Mouse (Mus musculus) ovary, postnatal 10 days (tissue): ENCODE data around the gene Chl1.

Experiments
- DNase-seq: peaks from one replicate; pipeline ENCODE4 v3.0.0; 2022; ENCODE audit warnings: low spot score

The Chl1 gene

DNA sequence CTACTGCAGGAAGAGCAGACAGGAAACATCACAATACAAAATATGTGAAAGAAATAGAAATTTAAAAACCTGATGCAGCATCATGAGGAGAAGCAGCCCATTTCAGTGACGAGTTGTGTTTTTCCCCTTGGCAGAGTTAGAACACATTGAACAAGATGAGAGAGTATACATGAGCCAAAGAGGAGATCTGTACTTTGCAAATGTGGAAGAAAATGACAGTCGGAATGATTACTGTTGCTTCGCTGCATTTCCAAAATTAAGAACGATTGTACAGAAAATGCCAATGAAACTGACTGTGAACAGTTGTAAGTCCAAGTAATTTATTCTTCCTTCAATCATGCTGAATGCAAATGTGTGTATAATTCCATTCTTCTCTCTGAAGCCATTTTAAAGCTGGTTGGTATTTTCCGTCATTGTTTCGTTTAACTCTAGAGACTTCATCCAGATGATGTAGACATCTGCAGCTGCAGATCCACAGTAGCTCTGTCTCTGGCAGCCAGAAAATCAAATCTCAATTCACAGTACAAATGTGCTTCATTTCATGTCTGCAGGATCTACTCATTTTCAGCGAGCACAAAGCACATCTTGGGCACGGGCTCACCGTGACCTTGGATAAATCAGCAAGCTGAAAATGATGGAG lies 155.4 kb downstream of the Chl1 start:
- no peak for DNase-seq

DNA sequence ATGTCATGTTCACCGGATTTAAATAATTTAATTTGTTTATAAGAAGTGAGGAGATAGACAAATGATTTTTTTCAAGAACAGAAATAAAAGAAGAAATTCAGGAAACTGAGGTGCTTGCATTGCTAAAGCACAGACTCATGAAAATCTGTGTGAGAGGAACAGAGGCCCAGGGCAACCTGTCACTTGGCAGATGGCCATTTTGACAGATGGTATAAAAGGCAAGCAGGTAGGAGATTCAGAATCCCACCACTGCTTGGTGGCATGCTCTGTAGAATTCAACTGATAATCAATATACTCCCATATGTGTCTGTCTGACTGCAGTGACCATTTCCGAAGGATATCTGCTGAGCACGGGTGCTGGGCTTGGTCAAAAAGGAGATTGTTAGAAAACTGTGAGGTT lies 162.7 kb downstream of the Chl1 start:
- no peak for DNase-seq

DNA sequence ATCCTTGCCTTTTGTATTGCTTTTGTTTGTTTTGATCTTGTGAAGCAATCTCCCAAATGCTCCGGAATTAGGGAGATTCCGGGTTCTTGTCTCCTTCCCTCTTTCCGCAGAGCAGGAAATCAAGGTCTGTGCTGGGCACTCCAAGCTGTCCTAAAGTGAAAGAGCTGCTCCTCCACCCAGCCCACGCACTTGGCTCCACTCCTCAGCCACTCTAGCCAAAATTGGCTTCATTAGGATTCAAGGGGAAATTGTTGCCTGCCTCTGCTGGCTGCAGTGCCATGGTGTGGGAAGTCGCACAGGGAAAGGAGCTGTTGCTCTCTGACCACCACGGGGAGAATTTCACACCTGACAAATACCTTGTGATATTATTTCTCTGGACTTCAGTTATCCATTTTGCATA lies 163.9 kb downstream of the Chl1 start:
- DNase-seq: peak; percentile 1

DNA sequence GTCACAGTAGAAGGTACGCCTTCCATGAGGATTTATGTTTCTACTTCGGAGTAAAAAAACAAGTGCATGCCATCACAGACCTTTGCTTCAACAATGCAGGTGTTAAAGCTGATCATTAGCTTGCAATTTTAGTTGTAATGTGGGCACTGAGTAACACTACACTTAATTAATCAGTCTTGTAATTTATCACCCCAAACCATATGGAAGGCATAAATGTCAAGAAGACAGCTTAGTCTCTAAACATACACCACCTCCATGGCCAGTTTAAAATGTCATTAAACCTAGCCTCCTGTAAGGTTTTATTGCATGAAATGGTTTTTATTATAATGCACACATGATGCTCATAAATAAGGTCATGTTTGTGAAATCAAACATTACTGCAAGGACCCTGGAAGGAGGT lies 164.8 kb downstream of the Chl1 start:
- DNase-seq: no peak

DNA sequence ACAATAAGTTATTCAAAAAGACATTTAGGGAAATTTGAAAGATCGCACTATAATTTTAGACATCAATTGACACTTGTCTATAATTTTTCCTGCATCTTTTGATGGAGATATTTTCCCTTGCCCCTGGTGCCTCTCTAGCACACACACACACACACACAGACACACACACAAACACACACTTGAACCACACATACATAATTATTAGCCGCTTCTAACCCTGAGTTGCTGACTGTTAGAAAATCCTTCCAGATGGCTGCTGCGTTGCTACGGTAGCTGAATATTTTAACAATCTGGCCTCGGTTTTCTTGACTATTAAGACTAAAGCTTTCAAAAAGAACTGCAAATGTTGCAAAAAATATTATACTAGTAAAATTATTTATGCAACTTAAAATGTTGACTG lies 166.3 kb downstream of the Chl1 start:
- no peak for DNase-seq

DNA sequence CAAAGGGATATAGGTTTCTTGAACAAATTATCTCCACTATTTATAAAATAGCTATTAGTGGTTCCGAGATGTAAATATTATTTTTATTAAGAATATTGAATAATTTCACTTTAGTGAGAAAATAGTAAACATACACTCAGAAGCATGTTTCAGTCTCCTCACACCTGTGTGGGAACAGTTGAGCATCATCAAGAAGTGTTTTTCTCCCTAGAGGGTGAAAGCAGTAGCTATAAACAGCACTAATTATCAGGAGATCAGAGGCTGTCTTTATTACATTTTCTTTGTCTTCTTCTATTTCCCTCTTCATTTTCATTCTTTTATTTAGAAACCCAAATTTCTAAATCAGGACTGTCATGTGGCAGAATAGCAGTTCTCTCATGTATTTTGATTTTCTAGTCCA lies 166.7 kb downstream of the Chl1 start:
- DNase-seq: no peak

DNA sequence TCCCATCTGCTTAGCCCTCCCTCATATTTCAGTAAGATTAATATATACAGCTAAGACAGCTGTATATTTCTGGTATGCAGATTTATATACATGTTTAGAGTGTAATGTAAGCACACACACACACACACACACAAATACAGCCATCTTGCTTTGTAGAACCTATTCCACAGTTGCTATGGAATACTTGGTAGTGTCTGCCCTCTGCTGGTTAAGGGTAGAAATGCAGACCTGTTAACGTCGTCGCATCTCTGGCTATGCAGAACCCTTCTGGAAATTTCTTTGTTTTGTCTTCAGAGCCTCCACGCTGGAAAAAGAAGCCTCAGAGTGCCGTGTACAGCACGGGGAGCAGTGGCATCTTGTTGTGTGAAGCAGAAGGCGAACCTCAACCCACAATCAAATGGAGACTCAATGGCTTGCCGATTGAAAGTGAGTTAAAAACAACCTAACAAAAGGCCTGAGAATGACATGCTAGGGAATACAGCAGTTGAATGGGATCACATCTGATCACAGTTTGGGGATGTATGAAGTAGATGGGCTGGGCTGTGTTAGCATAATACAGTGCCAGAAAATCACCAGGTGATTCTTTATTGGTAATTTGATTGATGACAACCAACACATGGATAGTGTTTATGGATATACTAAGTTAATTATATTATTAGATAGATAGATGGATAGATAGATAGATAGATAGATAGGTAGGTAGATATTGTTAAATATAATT lies 172.6 kb downstream of the Chl1 start:
- peak; percentile 19 for DNase-seq

DNA sequence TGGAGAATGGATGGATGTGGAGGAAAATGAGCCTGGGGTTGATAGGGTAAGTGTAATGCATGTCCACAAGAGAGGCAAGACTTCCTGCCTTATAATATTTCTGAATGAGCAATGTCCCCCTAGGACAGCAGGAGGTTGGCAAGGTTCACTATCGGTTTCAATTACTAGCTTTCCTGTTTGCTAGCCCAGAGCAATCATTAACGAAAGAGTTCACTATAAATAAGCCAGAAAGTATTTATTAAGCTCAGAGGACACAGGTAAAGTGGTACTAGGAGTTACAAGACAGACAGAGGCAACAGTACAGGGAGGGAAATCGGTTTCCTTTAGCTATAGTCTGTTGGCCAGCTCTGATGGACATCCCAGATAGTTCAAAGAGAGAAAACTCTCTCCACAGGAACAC lies 182.1 kb downstream of the Chl1 start:
- DNase-seq: no peak

DNA sequence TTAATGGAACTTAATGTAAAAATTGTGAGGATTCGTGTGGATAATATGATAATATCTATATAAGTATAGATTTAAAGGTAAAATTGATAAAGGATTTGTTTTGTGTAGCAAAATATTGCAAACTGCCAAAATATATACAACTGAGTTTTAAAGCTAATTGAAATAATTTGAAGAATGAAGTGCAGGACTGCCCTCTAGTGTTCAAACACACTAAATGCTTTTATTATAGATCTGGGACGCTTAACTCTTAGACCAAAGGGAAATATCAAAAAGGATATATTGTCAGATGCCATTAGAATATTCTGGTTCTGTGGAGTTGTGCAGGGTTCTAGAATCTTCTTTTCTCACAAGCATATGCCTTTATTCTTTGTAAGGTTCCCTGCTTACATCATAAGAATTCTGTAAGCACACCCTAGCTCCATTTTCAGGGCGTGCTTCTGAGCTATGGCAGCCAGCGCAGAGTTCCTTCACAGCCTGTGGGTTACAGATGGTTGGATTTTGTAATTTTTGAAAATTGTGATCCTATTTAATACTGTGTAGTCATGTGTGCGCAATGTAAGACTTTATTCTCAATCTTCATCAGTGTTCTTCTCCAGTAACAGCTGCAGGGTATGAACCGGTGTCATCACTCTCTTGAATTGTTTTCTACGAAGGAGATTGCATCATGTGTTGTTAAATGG lies 187.1 kb downstream of the Chl1 start:
- no peak for DNase-seq

DNA sequence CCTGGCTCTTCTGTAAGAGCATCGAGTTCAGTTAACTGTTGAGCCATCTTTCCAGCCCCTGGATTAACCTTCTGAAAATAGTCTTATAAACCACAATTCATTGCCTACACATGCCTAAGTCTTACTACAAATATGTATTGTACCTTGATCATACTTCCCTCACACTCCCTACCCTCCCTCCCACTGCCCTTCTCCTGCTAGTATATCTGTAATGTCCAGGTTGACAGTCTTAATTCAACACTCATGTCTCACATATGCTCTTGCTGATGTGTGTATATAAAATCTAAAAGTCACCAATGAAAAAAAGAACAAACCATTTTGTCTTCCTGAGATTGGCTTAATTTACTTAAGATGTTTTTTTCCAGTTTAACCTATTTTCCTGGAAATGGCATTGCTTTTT lies 189.1 kb downstream of the Chl1 start:
- DNase-seq: no peak

DNA sequence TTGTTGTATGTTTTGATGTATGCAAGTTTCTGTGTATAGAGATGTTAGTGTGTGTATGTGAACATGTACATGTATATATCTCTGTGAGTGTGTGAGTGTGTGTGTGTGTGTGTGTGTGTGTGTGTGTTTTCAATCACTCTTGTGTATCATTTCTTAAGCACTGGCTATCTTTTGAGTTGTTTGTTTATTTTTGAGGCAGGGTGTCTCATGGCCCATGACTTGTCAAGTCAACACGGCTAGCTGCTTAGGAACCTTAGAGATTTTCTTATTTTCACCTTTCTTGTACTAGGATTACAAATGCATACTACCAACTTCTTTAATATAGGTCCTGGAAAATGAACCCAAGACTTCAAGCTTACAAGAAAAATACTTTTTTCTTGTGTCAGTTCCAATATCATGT lies 189.5 kb downstream of the Chl1 start:
- DNase-seq: no peak

DNA sequence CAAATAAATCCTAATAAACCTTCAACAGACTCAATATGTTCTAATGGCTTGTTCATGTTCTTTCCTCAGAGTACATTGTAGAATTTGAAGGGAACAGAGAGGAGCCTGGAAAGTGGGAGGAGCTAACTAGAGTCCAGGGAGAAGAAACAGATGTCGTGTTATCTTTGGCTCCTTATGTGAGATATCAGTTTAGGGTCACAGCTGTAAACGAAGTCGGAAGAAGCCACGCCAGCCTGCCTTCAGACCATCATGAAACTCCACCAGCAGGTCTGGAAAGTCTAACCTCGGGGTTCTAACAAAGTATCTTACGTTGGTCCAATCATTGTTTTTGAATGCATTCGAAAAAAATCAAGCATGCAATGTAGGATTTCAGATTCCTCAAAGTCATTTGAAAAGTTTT lies 189.9 kb downstream of the Chl1 start:
- DNase-seq: no peak

DNA sequence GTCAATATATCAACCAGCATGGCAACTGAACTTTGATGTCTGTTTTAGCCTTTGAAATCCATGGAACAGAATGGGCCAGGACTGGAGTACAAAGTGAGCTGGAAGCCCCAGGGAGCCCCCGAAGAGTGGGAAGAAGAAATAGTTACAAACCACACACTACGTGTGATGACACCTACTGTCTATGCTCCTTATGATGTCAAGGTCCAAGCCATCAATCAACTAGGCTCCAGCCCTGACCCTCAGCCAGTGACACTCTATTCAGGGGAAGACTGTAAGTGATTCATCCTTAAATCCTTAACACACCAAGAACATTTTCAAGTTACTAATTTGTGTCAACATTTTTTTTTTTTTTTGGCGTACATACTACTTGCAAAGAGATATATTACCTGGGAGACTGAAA lies 196.0 kb downstream of the Chl1 start:
- no peak for DNase-seq

DNA sequence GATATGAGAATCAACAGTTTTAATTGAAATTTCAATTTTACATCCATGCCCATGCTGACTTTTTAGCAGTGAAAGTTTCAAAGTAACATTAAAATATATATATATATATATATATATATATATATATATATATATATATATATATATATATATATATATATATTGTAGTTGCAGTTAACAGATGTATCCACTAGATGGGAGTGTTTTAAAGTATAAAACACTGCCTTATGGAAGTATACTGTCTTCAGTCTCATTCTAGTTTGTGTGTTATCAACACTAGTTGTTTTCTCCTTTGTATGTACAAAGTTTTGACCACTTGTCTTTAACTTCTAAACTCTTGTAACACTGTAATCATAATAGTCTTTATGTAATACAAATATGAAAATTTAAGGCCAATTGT lies 228.9 kb downstream of the Chl1 start:
- no peak for DNase-seq

DNA sequence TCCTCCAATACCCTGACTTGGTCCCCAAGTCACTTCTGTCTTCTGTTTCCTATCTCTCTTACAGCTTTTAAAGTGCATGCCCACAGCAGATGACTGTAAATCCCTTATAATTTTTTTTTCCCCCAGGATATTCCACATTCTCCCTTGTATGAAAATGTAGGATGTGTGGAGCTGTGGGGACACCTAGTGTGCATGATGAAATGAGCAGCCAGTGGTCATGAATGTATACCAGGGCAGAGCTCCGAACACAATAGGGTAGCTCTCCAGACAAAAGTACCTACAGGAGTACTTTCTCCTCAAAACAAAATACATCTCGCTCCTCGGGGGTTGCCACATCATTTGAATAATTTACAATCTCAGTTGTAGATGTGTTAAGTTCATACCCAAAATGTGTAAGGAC lies 232.4 kb downstream of the Chl1 start:
- no peak for DNase-seq

DNA sequence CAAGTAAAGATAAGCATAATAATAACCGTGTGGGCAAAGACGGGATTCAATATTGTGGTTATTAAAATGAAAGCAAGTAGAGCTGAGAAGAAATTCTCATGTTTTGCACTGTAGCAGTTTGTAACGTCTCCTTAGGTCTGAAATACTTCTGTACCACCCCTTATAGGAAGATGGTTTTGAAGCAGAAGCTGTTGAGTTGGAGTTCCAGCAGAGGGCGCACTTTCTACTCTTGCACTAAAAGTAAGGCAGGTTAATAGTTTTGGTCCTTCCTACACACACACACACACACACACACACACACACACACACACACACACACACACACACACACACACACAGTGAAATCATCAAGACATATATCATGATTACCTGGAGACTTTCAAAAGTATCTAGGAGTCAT lies 235.7 kb downstream of the Chl1 start:
- no peak for DNase-seq

DNA sequence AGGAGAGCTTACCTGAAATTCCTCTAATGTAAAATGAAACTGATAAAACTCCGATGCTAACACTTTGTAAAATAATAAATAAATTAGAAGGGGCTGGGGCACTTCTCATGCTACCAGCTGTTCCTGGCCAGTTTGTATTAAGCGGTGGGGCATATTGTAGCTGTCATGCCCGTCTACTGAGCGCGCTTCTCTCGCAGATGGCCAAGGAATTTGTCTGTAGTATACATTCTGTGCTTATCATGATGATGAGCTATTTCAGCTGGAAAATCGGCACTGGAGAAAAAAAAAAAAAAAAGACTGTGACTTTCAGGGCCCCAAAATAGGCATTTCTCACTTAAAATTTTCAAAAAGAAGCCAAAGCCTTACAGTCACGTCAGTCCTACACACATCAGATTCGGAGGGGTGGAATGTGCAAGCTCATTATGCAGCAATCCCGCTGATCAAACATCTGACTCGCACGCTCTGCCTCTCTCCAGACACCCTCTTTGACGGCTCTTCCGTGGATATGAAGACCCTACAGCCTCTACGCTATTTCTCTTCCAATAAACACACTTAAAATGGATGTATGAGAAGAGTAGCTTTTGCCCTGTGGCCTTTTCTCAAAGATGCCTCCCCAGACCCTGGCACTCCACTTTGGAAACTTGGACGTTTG lies 238.9 kb downstream of the Chl1 start:
- DNase-seq: no peak

DNA sequence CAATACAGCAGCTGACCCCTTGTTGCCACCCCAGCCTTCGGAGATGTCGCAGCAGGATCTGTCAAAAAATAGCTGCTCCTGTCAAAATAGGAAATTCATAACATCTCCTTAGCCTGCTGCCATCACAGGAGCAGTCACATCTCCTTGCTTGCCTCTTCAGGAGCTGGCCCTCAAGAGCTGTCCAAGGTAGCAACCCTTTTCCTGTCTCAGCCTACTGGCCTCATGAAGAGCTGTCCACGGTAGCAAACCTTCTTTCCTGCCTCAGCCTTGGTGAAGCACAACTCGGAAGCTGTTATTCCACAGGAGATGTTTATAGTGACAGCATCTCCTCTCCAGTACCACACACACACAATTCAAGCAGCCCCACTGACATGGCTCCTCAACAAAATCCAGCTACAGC lies 243.5 kb downstream of the Chl1 start:
- no peak for DNase-seq

DNA sequence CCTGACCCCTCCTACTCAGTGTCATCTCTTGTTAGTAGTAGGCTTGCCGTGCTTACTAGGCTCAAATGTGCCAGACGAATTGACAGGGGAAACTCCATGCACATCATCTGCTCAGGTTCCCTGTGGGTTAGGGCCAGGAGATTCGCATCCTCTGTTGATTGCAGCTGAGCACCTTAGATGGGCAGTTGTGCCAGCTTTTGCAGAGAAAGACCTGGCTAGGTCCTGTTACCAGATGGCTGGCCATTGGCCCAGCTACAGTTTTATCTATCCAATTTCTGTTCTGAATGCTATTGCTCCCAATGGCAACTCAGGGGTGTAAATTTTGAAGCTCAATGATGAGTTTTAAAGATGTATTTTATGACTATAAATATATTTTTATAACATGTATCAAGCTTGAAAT lies 256.4 kb downstream of the Chl1 start:
- no peak for DNase-seq

DNA sequence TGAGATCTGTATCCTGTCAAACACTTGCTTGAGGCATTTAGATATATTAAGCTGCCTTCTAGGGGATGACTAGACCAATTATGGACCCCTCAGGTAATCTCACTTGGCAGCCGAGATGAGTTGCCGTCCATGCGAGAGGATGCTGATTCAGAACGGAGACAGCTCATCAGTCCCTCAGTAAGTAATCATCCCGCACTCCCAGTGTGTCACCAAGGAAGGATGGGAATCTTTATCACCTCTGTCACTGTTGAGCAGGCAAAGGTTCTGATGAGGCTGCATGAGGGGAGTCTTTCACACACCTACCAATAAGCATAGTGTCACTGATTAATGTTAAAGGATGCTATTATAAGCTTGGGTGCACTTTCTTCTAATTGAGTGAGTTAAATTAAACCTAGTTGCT lies 270.7 kb downstream of the Chl1 start:
- no peak for DNase-seq

DNA sequence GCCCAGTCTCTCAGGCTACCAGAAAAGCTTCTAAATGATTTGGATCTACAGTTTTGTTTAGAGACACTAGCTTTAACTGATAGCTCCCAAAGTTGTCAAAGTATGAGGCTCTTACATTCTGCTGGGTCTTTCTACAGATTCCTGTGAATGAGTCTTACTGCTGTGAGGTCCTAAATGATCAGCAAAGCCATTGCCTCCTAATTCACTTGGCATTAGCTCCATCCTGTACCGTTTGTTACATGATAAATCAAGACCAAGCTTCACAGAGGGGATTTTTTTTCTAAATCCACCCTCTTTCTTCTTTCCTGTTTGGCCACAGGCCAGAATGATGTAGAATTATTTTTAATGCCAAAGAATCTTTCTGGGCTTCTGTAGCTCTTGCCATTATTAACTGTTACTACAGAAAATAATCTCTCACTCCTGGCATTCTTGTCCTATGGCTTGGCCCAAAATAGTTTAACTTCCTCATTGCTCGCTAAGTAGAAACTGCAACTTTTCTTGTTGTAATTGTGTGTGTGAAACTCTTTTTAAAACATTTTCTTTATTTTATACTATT lies 280.8 kb downstream of the Chl1 start:
- DNase-seq: no peak

DNA sequence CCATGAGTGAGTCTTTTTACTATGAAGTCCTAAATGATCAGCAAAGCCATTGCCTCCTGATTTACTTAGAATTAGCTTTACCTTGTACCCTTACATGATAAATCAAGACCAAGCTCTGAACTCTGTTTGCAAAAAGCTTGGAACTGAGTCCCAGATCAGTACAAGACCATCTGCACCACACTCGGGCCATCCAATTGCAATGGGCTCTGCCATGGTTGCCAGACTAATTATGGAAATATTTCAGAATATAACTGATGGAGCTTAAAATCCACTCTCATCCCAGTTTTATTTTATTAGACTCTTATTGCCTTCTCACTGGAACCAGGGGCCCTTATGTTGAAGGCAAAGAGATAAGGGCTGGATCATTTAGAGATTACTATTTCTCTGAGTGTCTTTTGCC lies 284.9 kb downstream of the Chl1 start:
- DNase-seq: no peak
